ENCODE assay signal across 1 mouse cellular context in the genomic region with DNA sequence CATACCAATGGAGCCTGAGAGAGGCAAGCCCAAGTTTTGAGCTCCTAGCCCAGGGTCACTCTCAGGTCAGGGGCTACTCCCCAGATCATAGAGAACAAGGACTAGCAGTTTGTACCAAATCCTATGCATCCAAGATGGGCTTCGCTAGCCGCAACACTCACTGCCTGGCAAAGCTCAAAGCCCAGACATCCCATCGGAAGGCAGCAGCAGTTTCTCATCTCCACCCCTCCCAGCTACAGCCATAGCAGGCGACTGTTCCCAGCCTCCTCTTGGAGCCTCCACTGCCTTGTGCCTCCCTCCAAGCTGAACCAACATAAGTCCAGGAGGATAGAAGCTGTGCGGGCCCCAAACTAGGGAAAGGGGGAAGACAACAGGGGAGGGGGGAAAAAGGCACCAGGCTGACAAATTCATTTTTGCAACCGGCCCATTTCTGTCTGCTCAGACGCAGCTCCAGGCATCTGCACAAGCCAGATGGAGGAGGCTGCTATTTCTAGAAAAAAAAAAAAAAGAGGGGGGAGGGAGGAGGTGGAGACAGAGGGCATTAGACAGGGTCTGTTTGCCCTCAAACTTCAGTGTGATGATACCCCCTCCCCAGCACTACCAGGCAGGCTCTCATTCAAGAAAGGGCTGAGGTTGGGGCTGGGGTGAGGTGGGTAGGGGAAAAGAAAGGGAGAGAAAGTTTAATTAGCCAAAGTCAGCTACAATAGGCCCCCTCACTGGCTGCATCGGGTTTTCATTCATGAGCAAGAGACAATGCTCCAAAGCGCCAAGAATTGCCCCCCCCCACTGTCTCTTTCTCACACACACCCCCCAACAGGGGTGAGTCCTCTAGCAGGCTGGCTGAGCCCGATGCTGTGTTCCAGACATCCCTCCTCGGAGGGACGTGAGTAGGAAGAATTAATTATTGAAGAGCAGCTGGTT.
TF ChIP-seq lines count a peak whose summit lies in the region.

No protein-coding gene starts in this region.

TF ChIP-seq in CH12.LX, 34 proteins besides CTCF, POLR2A, EP300 and RAD21:
- peak; percentile 39; the same call in 1 of the 2 replicates for TF ChIP-seq ZNF384 (IDR thresholded peaks at IDR 0.05; ENCODE audit: low read depth, low read length)
- TF ChIP-seq JUND (conservative IDR thresholded peaks at IDR 0.05; ENCODE audit: low read depth, low read length), result no peak
